Mouse (Mus musculus) heart, adult 2 months (tissue): ENCODE data around the gene Cacna1e.

Experiments
- CTCF ChIP-seq: fragments of 200-600 bp; IDR thresholded peaks from 2 replicates; pipeline ENCODE4 v1.8.1; 2022; ENCODE audit warnings: antibody characterized with exemption, mild to moderate bottlenecking, moderate library complexity
- POLR2A ChIP-seq: fragments of 200-500 bp; IDR thresholded peaks from 2 replicates; pipeline ENCODE4 v1.6.1; 2011; ENCODE audit warnings: mild to moderate bottlenecking, low read depth, low read length, control low read depth; ENCODE audit not compliant: insufficient read depth

GRCm38 (mm10) chr1:154476671-154477070 lies 407.6 kb downstream of the Cacna1e start:
- TF ChIP-seq CTCF (no peak), POLR2A (no peak)
